Mouse (Mus musculus) ES-Bruce4 (cell line): ENCODE data around the gene Bend5.

Experiments
- CTCF ChIP-seq: IDR thresholded peaks from one replicate; pipeline ENCODE4 v1.8.1; 2011; ENCODE audit warnings: low read depth, low read length
- EP300 ChIP-seq: IDR thresholded peaks from 2 replicates; pipeline ENCODE4 v1.6.1; 2011; ENCODE audit warnings: low read depth, low read length; ENCODE audit not compliant: insufficient read depth
- POLR2A ChIP-seq: IDR thresholded peaks from one replicate; pipeline ENCODE4 v1.8.1; 2011; ENCODE audit warnings: low read length; ENCODE audit not compliant: insufficient read depth

DNA sequence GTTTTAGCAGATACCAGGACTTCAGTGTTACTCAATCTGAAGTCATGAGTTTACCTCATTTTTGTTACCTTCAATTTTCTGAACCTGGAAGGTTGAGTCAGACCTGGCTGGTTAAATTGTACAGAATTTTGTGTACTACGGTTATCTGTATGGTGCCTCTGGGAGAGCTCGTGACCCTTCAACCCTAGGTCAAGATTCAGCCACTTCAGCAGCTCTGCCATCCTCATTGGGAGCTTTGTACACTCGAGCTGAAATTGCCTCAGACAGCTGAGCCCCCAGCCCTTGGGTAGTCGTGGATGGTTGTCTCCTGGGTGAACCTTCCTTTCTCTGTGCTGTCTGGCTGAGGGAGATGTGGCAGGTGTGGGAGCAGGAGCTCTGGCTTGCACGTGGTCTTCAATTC, 17.2 kb downstream of the Bend5 start:
- TF ChIP-seq CTCF (no peak), POLR2A (no peak), EP300 (no peak)
